Mouse (Mus musculus): ENCODE data around the gene Col23a1. TPM values are rescaled to one million over a fixed set of nuclear protein-coding genes. Genes with fewer than 3 reads are reported as not detected.

Gene Col23a1
- polyA plus RNA-seq, 1 experiment = 1.5 TPM

DNA sequence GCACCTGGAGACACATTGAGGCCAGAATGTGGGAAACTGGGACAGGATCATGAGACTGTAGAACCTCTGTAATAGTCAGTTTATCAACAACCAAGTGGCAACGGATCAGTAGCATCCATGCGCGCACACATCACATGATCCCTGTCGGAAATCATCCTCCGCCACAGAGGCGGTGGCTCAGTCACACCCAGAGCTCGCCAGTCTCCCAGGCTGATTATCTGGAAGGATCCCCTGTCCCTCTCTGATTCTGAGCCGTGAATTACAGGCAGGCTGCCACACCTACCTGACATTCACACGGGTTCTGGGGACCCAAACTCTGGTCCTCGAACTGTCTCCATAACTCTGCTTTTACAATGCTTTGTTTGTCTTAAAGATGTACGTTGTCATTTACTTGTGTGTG is 110.6 kb downstream of the Col23a1 start:
- H3K27ac ChIP-seq (ENCODE audit: insufficient read depth, low read depth, low read length) = no peak overlapping the region
- 69% methylated on average over 11 of the region's 11 CpGs for WGBS
- no peaks in the 10 kb centered on the region for H3K36me3 ChIP-seq (ENCODE audit: control insufficient read depth, insufficient read depth, low read length)
- no peaks in the 10 kb centered on the region for H3K27me3 ChIP-seq (replicated peaks; ENCODE audit: control insufficient read depth, insufficient read depth, low read length)
- H3K4me3 ChIP-seq (ENCODE audit: insufficient read depth, low read depth, low read length) = no peak overlapping the region
- TF ChIP-seq POLR2A (IDR thresholded peaks at IDR 0.05; ENCODE audit: low read depth, low read length) (no peak), CTCF (conservative IDR thresholded peaks at IDR 0.05; ENCODE audit: insufficient read depth, insufficient read length, low read depth, low read length) (no peak)
- H3K4me1 ChIP-seq (ENCODE audit: control insufficient read depth, insufficient read depth, low read length) = no peaks in the 10 kb centered on the region
- DNase-seq = no peak

DNA sequence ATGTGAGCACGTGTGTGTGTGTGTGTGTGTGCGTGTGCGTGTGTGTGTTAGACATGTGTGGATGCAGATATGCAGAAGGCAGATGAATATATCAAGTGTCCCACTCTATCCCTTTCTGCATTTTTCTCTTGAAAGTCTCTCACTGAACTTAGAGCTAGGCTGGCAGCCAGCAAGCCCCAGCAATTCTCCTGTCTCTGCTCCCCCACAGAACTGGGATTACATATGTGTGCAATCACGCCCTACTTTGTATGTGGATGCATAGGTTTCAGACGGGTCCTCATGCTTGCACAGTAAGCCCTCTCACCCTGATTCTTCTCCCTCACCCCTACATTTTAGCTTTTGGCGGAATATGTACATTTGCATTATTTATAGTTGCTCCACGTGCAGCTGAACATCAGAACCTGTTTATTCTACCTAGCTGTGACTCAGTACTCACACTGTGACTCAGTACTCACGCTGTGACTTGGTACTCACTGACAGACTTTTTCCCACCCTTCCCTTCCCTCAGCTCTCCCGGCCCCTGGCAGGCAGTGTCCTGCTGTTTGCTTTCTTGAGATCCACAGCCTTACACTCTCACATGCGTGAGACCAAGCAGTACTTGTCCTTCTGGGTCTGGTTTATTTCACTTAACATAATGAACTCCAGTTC is 111.9 kb downstream of the Col23a1 start:
- Histone ChIP-seq H3K4me1 (ENCODE audit: control insufficient read depth, insufficient read depth, low read length) (no peaks in the 10 kb centered on the region), H3K27ac (ENCODE audit: insufficient read depth, low read depth, low read length) (no peak overlapping the region), H3K4me3 (ENCODE audit: insufficient read depth, low read depth, low read length) (no peak overlapping the region), H3K27me3 (replicated peaks; ENCODE audit: control insufficient read depth, insufficient read depth, low read length) (no peaks in the 10 kb centered on the region), H3K36me3 (ENCODE audit: control insufficient read depth, insufficient read depth, low read length) (no peaks in the 10 kb centered on the region)
- TF ChIP-seq POLR2A (IDR thresholded peaks at IDR 0.05; ENCODE audit: low read depth, low read length) = no peak
- no peak for TF ChIP-seq CTCF (conservative IDR thresholded peaks at IDR 0.05; ENCODE audit: insufficient read depth, insufficient read length, low read depth, low read length)
- WGBS = 83% methylated on average over 10 of the region's 10 CpGs
- no peak for DNase-seq

- no peaks in the 10 kb centered on the region for H3K4me1 ChIP-seq (ENCODE audit: control insufficient read depth, insufficient read depth, low read length)
- no peak for DNase-seq
These were observed 114.2 kb downstream of the Col23a1 start for GRCm38 (mm10) chr11:51403886-51404285.

GRCm38 (mm10) chr11:51404865-51405440 is 115.2 kb downstream of the Col23a1 start:
- WGBS = 87% methylated on average over 5 of the region's 5 CpGs
- TF ChIP-seq CTCF (conservative IDR thresholded peaks at IDR 0.05; ENCODE audit: insufficient read depth, insufficient read length, low read depth, low read length) = no peak
- TF ChIP-seq POLR2A (IDR thresholded peaks at IDR 0.05; ENCODE audit: low read depth, low read length) = no peak

More at GRCm38 (mm10) chr11:51403886-51404285, 114.2 kb downstream of the Col23a1 start:
- H3K4me3 ChIP-seq (ENCODE audit: insufficient read depth, low read depth, low read length) = no peak overlapping the region
- no peak overlapping the region for H3K27ac ChIP-seq (ENCODE audit: insufficient read depth, low read depth, low read length)
- 75% methylated on average over 2 of the region's 2 CpGs for WGBS
- TF ChIP-seq POLR2A (IDR thresholded peaks at IDR 0.05; ENCODE audit: low read depth, low read length) (no peak), CTCF (conservative IDR thresholded peaks at IDR 0.05; ENCODE audit: insufficient read depth, insufficient read length, low read depth, low read length) (no peak)
- no peaks in the 10 kb centered on the region for H3K27me3 ChIP-seq (replicated peaks; ENCODE audit: control insufficient read depth, insufficient read depth, low read length)
- H3K36me3 ChIP-seq (ENCODE audit: control insufficient read depth, insufficient read depth, low read length) = no peaks in the 10 kb centered on the region

GRCm38 (mm10) chr11:51406531-51406930 is 116.8 kb downstream of the Col23a1 start:
- H3K27ac ChIP-seq (ENCODE audit: insufficient read depth, low read depth, low read length) = no peak overlapping the region

More at GRCm38 (mm10) chr11:51404865-51405440, 115.2 kb downstream of the Col23a1 start:
- Histone ChIP-seq H3K27me3 (replicated peaks; ENCODE audit: control insufficient read depth, insufficient read depth, low read length) (no peaks in the 10 kb centered on the region), H3K4me1 (ENCODE audit: control insufficient read depth, insufficient read depth, low read length) (no peaks in the 10 kb centered on the region), H3K27ac (ENCODE audit: insufficient read depth, low read depth, low read length) (no peak overlapping the region), H3K36me3 (ENCODE audit: control insufficient read depth, insufficient read depth, low read length) (no peaks in the 10 kb centered on the region), H3K4me3 (ENCODE audit: insufficient read depth, low read depth, low read length) (no peak overlapping the region)
- no peak for DNase-seq

DNA sequence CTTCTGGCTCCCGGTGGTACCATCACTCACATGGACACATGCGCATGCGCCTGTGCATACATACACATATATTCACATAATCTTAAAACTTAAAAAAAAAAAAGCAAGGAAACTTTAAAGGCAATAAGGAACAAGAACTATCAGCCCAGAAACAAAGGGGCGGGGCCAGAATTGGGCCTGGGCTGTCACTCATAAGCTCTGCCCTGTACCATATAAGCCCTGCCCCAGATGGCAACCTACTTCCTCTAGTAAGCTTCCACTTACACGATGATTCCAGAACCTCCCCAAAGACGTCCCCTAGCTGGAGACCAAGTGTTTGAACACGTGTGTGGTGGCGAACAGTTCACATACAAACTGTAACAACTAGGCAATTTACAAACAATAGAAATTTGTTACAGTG is 117.6 kb downstream of the Col23a1 start:
- no peaks in the 10 kb centered on the region for H3K36me3 ChIP-seq (ENCODE audit: control insufficient read depth, insufficient read depth, low read length)
- H3K4me3 ChIP-seq (ENCODE audit: insufficient read depth, low read depth, low read length) = no peak overlapping the region
- 88% methylated on average over 8 of the region's 8 CpGs for WGBS
- TF ChIP-seq POLR2A (IDR thresholded peaks at IDR 0.05; ENCODE audit: low read depth, low read length) = no peak
- DNase-seq = no peak
- no peak overlapping the region for H3K27ac ChIP-seq (ENCODE audit: insufficient read depth, low read depth, low read length)
- no peaks in the 10 kb centered on the region for H3K27me3 ChIP-seq (replicated peaks; ENCODE audit: control insufficient read depth, insufficient read depth, low read length)
- H3K4me1 ChIP-seq (ENCODE audit: control insufficient read depth, insufficient read depth, low read length) = no peaks in the 10 kb centered on the region

More at GRCm38 (mm10) chr11:51406531-51406930, 116.8 kb downstream of the Col23a1 start:
- Histone ChIP-seq H3K27me3 (replicated peaks; ENCODE audit: control insufficient read depth, insufficient read depth, low read length) (no peaks in the 10 kb centered on the region), H3K4me1 (ENCODE audit: control insufficient read depth, insufficient read depth, low read length) (no peaks in the 10 kb centered on the region), H3K4me3 (ENCODE audit: insufficient read depth, low read depth, low read length) (no peak overlapping the region), H3K36me3 (ENCODE audit: control insufficient read depth, insufficient read depth, low read length) (no peaks in the 10 kb centered on the region)
- no peak for TF ChIP-seq CTCF (conservative IDR thresholded peaks at IDR 0.05; ENCODE audit: insufficient read depth, insufficient read length, low read depth, low read length)
- no peak for TF ChIP-seq POLR2A (IDR thresholded peaks at IDR 0.05; ENCODE audit: low read depth, low read length)
- WGBS = 83% methylated on average over 8 of the region's 8 CpGs
- DNase-seq = no peak

GRCm38 (mm10) chr11:51410771-51411170 is 121.1 kb downstream of the Col23a1 start:
- Histone ChIP-seq H3K27ac (ENCODE audit: insufficient read depth, low read depth, low read length) (no peak overlapping the region), H3K4me1 (ENCODE audit: control insufficient read depth, insufficient read depth, low read length) (no peaks in the 10 kb centered on the region), H3K27me3 (replicated peaks; ENCODE audit: control insufficient read depth, insufficient read depth, low read length) (no peaks in the 10 kb centered on the region), H3K36me3 (ENCODE audit: control insufficient read depth, insufficient read depth, low read length) (no peaks in the 10 kb centered on the region), H3K4me3 (ENCODE audit: insufficient read depth, low read depth, low read length) (no peak overlapping the region)
- no peak for DNase-seq
- no peak for TF ChIP-seq POLR2A (IDR thresholded peaks at IDR 0.05; ENCODE audit: low read depth, low read length)
- TF ChIP-seq CTCF (conservative IDR thresholded peaks at IDR 0.05; ENCODE audit: insufficient read depth, insufficient read length, low read depth, low read length) = no peak
- WGBS = 68% methylated on average over 12 of the region's 12 CpGs

All from kidney, adult 2 months (tissue).